Comparison of ENCODE assay signal across 9 mouse cellular contexts in the genomic region with DNA sequence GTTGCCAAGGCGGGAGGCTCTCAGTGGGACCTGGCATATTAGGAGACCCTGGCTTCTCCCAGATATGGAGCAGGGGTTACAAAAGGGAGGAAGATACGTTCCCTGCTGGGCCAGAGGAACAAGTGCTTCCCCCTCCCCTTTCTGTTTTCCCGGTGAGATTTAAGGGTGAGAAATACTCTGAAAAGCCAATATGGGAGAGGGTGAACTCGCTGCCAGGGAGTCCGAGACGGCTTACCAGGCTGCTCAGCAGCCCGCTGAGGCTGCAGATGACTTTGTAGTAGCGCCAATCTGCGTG. TPM values are rescaled to one million over a fixed set of nuclear protein-coding genes. Genes with fewer than 3 reads are reported as not detected.
DNase-seq lines count a peak whose midpoint lies in the region; ATAC-seq and TF ChIP-seq lines count a peak whose summit lies in the region.
"Had no signal": no experiment of that assay in that cellular context is flagged by ENCODE, and none has a peak within 500 bp of the region (broad histone marks: within the 10 kb centered on the region; RNA-seq: fewer than 3 reads in every experiment).

No protein-coding gene starts in this region.

- TF ChIP-seq POLR2A in cerebellum, adult 2 months (IDR thresholded peaks at IDR 0.05; ENCODE audit: borderline replicate concordance, insufficient read depth, low read length) = no peak

- 9% methylated on average over 9 of the region's 9 CpGs for WGBS in cerebellum, adult 2 months
- 8% methylated on average over 9 of the region's 9 CpGs for WGBS in lung, postnatal 0 days
- WGBS in limb, embryonic 12.5 days = 8% methylated on average over 9 of the region's 9 CpGs
- 11% methylated on average over 9 of the region's 9 CpGs for WGBS in stomach, embryonic 14.5 days

- H3K4me3 ChIP-seq in cerebellum, adult 2 months (replicated peaks; ENCODE audit: insufficient read depth, low read depth, low read length) = peak overlapping the region; percentile 57
- peak overlapping the region; percentile 27 for H3K4me3 ChIP-seq in lung, postnatal 0 days (ENCODE audit: low read depth, low read length)
- H3K4me3 ChIP-seq in limb, embryonic 12.5 days (replicated peaks) = peak overlapping the region; percentile 39
- H3K4me3 ChIP-seq in stomach, embryonic 14.5 days (ENCODE audit: low read depth, low read length) = peak overlapping the region; percentile 23

- H3K36me3 ChIP-seq in lung, postnatal 0 days (ENCODE audit: insufficient read depth, low read length) = no peaks in the 10 kb centered on the region
- H3K36me3 ChIP-seq in limb, embryonic 12.5 days = no peaks in the 10 kb centered on the region
- H3K36me3 ChIP-seq in stomach, embryonic 14.5 days (ENCODE audit: control insufficient read depth, insufficient read depth, low read length) = no peaks in the 10 kb centered on the region

- peaks cover 13% of the 10 kb centered on the region for H3K4me1 ChIP-seq in cerebellum, adult 2 months (ENCODE audit: control insufficient read depth, insufficient read depth, low read length)
- peaks cover 21% of the 10 kb centered on the region for H3K4me1 ChIP-seq in lung, postnatal 0 days (ENCODE audit: insufficient read depth, low read depth, low read length)
- H3K4me1 ChIP-seq in limb, embryonic 12.5 days (replicated peaks) = peaks cover 26% of the 10 kb centered on the region
- peaks cover 18% of the 10 kb centered on the region; the same call in 1 of the 2 replicates for H3K4me1 ChIP-seq in stomach, embryonic 14.5 days (ENCODE audit: control insufficient read depth, insufficient read depth, low read length)

- ATAC-seq in lung, postnatal 0 days = no peak
- no peak for ATAC-seq in limb, embryonic 12.5 days (ENCODE audit: insufficient number of reproducible peaks, insufficient read depth, low FRiP score, low TSS enrichment, low read depth)
- no peak; the same call in 1 of the 2 replicates for ATAC-seq in stomach, embryonic 14.5 days (ENCODE audit: insufficient number of reproducible peaks, insufficient read depth, low FRiP score, low read depth)
- no peak for ATAC-seq in activated CD4-positive, CD25-positive, alpha-beta regulatory T cell, adult 4 months

- H3K9ac ChIP-seq in lung, postnatal 0 days (replicated peaks; ENCODE audit: low read depth) = peak overlapping the region; percentile 34; the same call in 1 of the 2 replicates
- peak overlapping the region; percentile 48 for H3K9ac ChIP-seq in limb, embryonic 12.5 days (replicated peaks)
- H3K9ac ChIP-seq in stomach, embryonic 14.5 days (replicated peaks; ENCODE audit: low read depth, low read length) = no peak overlapping the region; the same call in 1 of the 2 replicates

- H3K27ac ChIP-seq in cerebellum, adult 2 months (ENCODE audit: insufficient read depth, low read length) = peak overlapping the region; percentile 84
- peak overlapping the region; percentile 89 for H3K27ac ChIP-seq in lung, postnatal 0 days (ENCODE audit: low read length)
- H3K27ac ChIP-seq in limb, embryonic 12.5 days = no peak overlapping the region
- no peak overlapping the region for H3K27ac ChIP-seq in stomach, embryonic 14.5 days (ENCODE audit: low read length)

- no peak for TF ChIP-seq CTCF in cerebellum, adult 2 months (IDR thresholded peaks at IDR 0.05; ENCODE audit: borderline replicate concordance, insufficient read depth, low read depth, low read length)
- no peak for TF ChIP-seq CTCF in lung, postnatal 0 days (IDR thresholded peaks at IDR 0.05)

- TF ChIP-seq EP300 in lung, postnatal 0 days (IDR thresholded peaks at IDR 0.05) = no peak

- H3K9me3 ChIP-seq in lung, postnatal 0 days (ENCODE audit: low read length) = no peaks in the 10 kb centered on the region
- no peaks in the 10 kb centered on the region for H3K9me3 ChIP-seq in limb, embryonic 12.5 days
- H3K9me3 ChIP-seq in stomach, embryonic 14.5 days (ENCODE audit: control insufficient read depth, low read depth, low read length) = no peaks in the 10 kb centered on the region

- H3K4me2 ChIP-seq in lung, postnatal 0 days (replicated peaks; ENCODE audit: low read depth, low read length) = peak overlapping the region; percentile 62
- peak overlapping the region; percentile 76 for H3K4me2 ChIP-seq in limb, embryonic 12.5 days
- peak overlapping the region; percentile 66 for H3K4me2 ChIP-seq in stomach, embryonic 14.5 days (replicated peaks; ENCODE audit: low read depth, low read length)

- no peak for DNase-seq in cerebellum, adult 2 months
- no peak for DNase-seq in cerebellum, postnatal 14 days
- DNase-seq in lung, postnatal 0 days (ENCODE audit: low spot score) = no peak
- no peak for DNase-seq in lung, postnatal 10 days
- no peak for DNase-seq in spleen, postnatal 10 days (ENCODE audit: low spot score in 2 of 2)
- DNase-seq: thymus, adult 2 months had no signal

- H3K27me3 ChIP-seq in cerebellum, adult 2 months (ENCODE audit: control insufficient read depth, insufficient read depth, low read length) = no peaks in the 10 kb centered on the region
- H3K27me3 ChIP-seq in lung, postnatal 0 days (replicated peaks; ENCODE audit: insufficient read depth, low read length) = no peaks in the 10 kb centered on the region
- H3K27me3 ChIP-seq in limb, embryonic 12.5 days = peaks cover 45% of the 10 kb centered on the region
- H3K27me3 ChIP-seq in stomach, embryonic 14.5 days (ENCODE audit: control insufficient read depth, insufficient read depth, low read length) = no peaks in the 10 kb centered on the region

RNA-seq across cellular contexts. Expression of gene Calm2, which starts 26.7 kb away (rescaled TPM):
- 1,979 and 2,002 TPM in 2 replicates for polyA plus RNA-seq in cerebellum, adult 2 months (2012; rRNA removed)
- 867 and 887 TPM in 2 replicates for polyA plus RNA-seq in lung, postnatal 0 days (2015; fragmentation: Nextera tagmentation; extraction: Ambion mirVana)
- polyA plus RNA-seq in limb, embryonic 12.5 days (2016; fragmentation: Nextera tagmentation; extraction: Ambion mirVana) = 850 and 865 TPM in 2 replicates
- 951 and 1,023 TPM in 2 replicates for polyA plus RNA-seq in stomach, embryonic 14.5 days (2014; fragmentation: Nextera tagmentation; extraction: Ambion mirVana)
- 100 to 1,000 TPM; 597 to 644 TPM for polyA plus RNA-seq in activated CD4-positive, CD25-positive, alpha-beta regulatory T cell, adult 4 months (2017; shearing (Covaris generic))

RNA-seq across cellular contexts. Expression of gene Stpg4, which starts 45.8 kb away (rescaled TPM):
- polyA plus RNA-seq in cerebellum, adult 2 months (2012; rRNA removed) = not detected in 2 replicates
- polyA plus RNA-seq in lung, postnatal 0 days (2015; fragmentation: Nextera tagmentation; extraction: Ambion mirVana) = not detected in 2 replicates
- polyA plus RNA-seq in limb, embryonic 12.5 days (2016; fragmentation: Nextera tagmentation; extraction: Ambion mirVana) = not detected in 2 replicates
- not detected in 2 replicates for polyA plus RNA-seq in stomach, embryonic 14.5 days (2014; fragmentation: Nextera tagmentation; extraction: Ambion mirVana)
- polyA plus RNA-seq in activated CD4-positive, CD25-positive, alpha-beta regulatory T cell, adult 4 months (2017; shearing (Covaris generic)) = not detected

Comparison
In these comparisons a context has a peak if more than half of its experiments do, and no peak if none do; other contexts are left out.
1. H3K27ac ChIP-seq: peak in cerebellum, adult 2 months (single experiment) and lung, postnatal 0 days (single experiment); none in limb, embryonic 12.5 days (single experiment) and stomach, embryonic 14.5 days (single experiment).
2. Peak in every context shown above with its lines, with median percentiles within 50 percentile points of each other: H3K4me3 ChIP-seq and H3K4me2 ChIP-seq.